Mouse (Mus musculus) retina, adult 2 months (tissue): ENCODE data around the gene Olfr99.
A peak's percentile ranks its signal among the peaks of the same experiment; 100 is the strongest.
"Not testable (repeated sequence)": the region's sequence is repeated elsewhere in the genome, so short reads cannot be mapped to it uniquely, and the experiment has no call there.

Experiments
- DNase-seq: peaks from one replicate; pipeline ENCODE4 v3.0.0-alpha.2; 2012; ENCODE audit warnings: low read depth, low spot score

Gene Olfr99

DNA sequence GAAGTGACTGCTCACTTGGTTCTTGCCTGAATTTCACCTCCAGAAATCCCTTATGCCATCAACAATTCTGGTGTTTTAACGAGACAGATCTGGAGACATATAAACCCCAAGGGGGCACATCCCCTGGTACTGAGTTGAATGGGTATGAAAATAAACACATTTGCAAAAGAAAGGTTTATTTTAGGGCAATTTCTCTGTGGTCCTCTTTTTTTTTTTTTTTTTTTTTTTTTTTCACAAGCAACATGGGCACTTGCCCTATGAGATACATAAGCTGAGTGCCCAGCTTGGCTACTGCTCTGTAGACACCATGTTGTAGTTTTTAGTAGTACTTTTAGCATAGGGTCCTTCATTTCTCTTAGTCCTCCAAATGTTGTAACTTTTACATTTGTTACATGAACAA is at the start of gene Olfr99:
TSS of gene Olfr99 (minus strand) at position 101 of the 400 bp plus-strand sequence.
- DNase-seq = no peak

DNA sequence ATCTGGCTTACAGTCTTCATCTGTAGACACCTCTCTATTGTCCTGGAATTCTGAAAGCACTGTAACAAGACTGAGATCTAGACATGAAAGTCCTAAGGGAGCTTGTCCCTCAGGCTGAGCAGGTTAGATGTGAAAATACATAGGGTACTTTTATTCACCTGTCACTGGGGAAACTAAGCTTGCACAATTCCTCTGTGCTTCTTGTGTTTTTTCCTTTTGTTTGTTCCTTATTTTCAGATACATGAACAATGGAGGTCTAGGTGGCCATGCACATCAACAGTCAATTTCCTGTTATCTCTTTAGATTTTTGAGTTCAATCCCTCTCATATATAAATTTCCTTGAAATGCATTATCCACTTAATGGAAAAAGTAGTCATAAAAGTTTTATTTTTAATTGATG is 33.7 kb upstream of the Olfr99 start, which contains the start of gene Olfr102:
TSS of gene Olfr102 (minus strand) at position 101 of the 400 bp plus-strand sequence.
- no peak for DNase-seq

DNA sequence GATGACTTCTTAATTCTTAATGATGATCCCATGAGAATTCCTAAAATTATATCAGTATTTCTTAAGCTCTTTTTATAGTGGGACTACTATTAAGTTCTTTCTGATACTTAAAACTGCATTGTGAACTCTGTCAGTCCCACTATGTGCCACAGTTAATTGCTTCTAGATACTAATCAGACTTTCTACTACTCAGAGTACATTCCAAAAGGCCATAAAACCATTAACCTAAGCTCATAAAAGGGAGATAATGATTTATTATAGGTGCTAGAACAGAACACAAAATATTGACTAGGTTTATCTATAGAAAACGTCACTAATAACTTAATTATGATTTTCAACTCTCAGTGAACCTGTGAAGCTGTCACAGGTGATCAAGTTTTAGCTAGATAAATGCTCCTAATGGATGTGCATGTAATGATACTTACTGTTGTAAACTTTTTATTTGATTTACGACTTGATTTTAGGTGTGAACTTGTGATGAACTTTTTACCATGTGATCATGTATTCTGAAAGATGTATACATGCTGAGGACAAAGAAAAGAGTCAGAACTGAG is 27.0 kb upstream of the Olfr99 start:
- DNase-seq = no peak

DNA sequence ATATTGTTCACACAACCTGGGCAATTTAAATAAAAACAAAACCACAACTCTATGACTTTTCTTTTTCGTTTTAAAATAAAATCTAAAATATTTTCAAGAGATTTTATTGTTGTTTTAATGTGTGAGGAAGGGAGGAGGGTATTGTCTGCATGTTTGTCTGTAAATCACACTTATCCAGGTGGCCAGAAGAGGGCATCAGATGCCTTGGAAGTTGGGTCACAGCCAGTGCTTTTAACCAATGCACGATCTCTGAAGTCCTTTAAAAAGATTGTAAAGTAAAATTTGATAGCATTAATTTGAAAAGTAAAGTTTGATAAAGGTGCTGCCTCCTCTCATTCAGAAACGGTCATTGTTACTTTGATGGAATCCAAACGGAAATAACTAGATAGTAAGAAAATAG is 25.2 kb upstream of the Olfr99 start:
- DNase-seq = no peak

DNA sequence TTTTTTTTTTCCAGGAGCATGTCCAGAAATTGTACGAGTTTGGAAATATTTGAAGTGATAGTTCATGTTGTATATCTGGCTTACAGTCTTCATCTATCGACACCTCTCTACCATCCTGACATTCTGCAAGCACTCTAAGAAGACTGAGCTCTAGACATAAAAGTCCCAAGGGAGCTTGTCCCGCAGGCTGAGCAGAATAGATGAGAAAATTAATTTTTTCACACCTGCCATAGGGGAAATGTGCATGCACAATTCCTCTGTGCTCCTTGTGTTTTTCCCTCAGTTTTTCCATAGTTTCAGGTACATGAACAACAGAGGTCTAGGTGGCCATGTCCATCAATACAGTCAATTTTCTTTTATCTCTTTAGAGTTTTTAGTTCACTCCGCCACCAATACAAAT is 21.0 kb upstream of the Olfr99 start, which contains the start of gene Olfr101:
TSS of gene Olfr101 (minus strand) at position 101 of the 400 bp plus-strand sequence.
- DNase-seq = no peak

DNA sequence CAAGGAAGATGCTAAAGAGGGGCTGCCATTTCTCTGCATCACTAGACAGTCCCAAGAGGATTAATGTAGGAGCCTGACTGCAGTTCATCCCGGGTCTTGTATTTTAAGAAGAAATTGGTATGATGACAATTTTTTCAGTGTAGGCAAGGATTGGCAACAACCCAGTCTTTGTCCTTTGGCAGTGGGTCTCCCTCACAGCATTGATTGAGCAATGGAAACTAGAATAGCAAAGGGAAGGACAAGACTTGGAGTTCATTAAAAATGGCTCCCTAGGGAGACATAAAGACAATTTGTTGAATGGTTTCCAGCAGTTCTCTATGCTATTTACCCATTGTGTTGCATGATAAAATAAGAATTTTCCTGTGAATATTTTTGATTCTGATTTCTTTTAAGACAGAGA is 2.9 kb downstream of the Olfr99 start:
- DNase-seq = no peak

DNA sequence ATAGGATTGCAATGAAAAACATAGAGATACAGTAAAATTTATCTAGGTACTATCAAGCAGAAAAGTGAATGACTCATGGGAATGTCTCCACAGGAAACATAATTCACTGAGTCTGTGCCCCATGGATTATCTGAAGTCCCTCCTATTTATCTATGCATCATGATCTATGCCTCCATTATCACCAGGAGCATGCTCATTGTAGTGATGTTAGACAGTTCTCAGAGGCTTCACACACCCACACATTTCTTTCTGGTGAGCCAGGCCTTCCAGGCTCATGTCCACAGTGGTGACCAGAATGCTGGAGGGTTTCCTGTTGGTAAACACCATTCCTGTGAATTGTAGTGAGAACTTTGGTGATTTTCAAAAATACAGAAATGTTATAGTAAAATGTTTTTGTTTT is 6.7 kb downstream of the Olfr99 start:
- no peak for DNase-seq

DNA sequence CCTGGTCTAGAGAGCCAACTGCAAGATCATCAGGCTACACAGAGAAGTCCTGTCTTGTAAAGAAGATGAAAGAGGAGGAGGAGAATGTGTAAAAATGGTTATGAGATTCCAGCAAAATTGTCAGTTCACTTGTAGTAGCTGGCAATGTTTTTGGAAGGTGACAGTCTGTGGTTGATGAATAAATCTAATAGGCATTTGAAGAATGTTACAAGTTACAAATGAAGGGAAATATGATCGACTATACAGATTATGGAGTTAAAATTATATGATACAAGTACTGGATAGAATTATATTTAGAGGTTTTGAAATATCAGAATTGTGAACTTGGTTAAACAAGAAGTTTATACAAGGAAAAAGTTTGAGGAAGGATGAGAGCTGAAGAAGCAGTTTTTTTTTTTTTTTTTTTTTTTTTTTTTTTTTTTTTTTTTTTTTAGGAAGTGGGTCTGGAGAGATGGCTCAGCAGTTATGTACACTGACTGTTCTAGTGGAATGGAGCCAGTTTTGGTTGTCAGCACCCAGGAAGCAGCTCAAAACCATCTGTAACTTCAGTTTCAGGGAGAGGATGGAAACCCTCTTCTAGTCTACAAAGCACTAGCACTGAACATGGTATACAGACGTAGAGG is 7.5 kb downstream of the Olfr99 start:
- DNase-seq = no peak

DNA sequence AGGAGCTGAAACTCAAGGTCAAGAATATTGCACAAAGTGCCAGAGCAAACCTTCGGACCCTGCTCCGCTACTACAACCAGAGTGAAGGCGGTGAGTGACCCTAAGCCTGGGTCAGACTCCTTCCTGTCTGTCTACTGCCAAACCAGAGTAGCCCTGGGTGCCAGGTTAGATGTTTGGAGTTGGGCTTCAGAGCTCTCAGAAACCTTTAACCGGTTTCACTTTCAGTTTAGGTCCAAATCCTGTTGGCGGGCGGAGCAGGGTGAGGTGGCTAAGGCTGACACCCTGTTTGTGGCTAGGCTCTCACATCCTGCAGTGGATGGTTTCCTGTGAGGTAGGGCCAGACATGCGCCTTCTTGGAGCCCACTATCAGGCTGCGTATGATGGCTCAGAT is 12.6 kb downstream of the Olfr99 start:
- no peak for DNase-seq

DNA sequence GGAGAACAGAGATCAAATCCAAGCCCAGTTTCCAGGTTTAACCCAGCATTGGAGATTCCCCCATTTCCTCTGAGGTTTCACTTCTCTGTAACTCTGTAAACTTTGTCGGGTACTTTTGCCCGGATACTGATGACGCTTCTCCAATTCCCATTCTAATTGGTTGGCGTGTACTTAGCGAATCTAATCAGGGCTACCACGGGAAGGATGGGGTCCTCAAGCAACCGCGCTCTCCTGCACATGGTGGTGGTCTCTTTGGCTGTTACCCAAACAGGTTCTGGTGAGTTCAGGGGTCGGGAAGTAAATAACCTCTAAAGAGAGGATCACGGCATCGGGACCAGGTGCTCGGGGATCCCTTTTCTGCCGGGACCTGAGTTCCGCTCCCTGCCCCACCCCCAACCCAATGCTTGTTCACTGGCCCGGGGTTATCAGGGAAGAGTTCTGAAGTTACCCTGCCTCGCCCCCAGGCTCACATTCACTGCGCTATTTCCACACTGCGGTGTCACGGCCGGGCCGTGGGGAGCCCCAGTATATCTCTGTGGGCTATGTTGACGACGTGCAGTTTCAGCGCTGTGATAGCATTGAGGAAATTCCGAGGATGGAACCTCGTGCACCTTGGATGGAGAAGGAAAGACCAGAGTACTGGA is 13.1 kb downstream of the Olfr99 start, which contains the start of gene H2-M3:
TSS of gene H2-M3 (plus strand) at position 163 of the 644 bp plus-strand sequence.
- peak; percentile 43 for DNase-seq

DNA sequence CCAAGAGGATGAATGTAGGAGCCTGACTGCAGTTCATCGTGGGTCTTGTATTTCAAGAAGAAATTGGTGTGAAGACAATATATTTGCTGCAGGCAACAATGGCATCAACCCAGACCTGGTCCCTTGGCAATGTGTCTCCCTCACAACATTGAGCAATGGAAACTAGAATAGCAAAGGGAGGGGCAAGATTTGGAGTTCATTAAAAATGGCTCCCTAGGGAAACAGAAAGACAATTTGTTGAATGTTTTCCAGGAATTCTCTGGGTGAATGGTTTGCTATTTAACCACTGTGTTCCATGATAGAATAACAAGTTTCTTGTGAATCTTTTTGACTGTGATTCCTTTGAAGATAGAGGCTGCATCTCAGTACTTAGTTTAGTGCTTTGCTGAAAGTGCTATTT is 19.6 kb downstream of the Olfr99 start, which contains the start of gene Olfr98:
TSS of gene Olfr98 (minus strand) at position 124 of the 400 bp plus-strand sequence.
- no peak for DNase-seq

DNA sequence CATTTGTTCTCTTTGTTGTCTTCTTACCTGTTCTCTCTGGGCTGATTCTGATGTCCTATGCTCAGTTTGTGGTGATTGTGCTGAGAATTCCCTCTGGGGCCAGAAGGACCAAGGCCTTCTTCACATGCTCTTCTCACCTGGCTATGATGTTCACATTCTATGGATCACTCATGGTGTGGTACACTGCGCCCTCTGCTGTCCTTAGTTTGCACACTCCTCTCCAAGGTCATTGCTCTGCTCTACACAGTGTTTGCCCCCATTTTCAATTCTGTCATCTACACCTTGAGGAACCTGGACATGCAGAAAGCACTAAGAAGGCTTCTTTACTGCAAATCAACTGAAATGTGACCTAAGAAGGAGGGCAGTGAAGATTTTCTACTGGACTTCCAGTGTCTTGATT is 32.7 kb downstream of the Olfr99 start:
- no peak for DNase-seq

DNA sequence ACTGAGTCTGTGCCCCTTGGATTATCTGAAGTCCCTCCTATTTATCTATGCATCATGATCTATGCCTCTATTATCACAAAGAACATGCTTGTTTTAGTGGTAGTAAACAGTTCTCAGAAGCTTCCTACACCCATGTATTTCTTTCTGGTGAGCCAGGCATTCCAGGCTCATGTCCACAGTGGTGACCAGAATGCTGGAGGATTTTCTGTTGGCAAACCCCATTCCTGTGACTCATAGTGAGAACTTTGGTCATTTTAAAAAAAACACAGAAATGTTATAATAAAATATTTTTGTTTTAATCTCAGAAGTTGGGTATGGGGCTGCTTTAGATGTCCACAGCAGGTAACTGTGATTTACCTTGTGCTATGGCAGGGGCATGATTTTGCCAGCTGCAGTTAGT is 33.8 kb downstream of the Olfr99 start:
- no peak for DNase-seq

DNA sequence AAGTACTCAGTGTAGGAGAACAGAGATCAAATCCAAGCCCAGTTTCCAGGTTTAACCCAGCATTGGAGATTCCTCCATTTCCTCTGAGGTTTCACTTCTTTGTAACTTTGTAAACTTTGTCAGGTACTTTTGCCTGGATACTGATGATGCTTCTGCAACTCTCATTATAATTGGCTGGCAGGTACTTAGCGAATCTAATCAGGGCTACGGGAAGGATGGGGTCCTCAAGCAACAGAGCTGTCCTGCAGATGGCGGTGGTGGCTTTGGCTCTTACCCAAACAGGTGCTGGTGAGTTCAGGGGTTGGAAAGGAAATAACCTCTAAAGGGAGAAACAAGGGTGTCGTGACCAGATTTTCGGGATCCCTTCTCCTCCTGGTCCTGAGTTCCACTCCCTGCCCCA is 36.5 kb downstream of the Olfr99 start:
- no peak for DNase-seq

DNA sequence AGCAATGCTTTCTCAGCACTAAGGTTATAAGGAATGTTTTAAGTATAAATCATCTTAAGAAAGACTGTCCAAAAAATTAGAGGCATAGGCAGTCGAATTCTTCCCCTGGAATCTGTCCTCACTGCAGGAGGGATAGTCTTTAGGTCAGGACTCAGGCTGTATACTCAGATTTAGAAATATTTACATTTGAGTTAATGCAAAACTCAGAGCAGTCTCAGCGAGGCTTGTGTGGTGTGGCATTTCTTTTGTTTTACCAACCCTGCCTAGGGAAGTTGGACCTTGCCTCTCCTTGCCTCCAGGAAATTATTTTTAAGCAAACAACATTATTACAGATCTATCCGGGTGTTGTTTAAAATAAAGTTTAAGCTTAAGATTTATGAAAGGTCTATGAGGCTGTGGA is 41.1 kb downstream of the Olfr99 start:
- DNase-seq = no peak

DNA sequence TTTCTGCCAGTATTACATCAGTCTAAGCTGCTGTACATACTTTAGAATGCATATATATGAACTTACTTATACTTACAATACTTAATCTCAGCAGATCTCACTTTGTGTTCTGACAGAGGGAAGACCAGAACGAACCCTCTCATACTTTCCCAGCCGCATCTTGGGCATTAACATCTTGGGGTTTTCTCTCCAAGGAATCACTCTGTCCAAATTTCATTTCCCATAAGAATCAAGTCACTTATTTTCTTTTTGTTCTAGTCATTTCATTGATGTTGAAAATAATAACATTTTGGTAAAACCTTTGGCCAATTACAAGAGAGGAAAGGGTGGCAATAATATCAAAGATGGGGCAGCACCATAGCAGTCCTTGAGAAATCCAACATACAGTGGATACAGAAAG is 46.0 kb downstream of the Olfr99 start, which contains the start of gene Olfr97:
TSS of gene Olfr97 (minus strand) at position 101 of the 400 bp plus-strand sequence.
- DNase-seq = not testable (repeated sequence)
